Mouse (Mus musculus): ENCODE measurements around the gene Sfta2.

Sfta2 gene

GRCm38 (mm10) chr17:35593786-35594185 is 7.6 kb upstream of the Sfta2 start:
- DNase-seq = peak; percentile 9

- no peak for DNase-seq
Observed at GRCm38 (mm10) chr17:35594456-35594855, 6.9 kb upstream of the Sfta2 start.

GRCm38 (mm10) chr17:35597399-35597798 is 4.0 kb upstream of the Sfta2 start:
- DNase-seq = no peak

- no peak for DNase-seq
Observed at GRCm38 (mm10) chr17:35601736-35602354, 496 bp downstream of the Sfta2 start.

- DNase-seq = no peak
Observed at GRCm38 (mm10) chr17:35617127-35617526, 15.8 kb downstream of the Sfta2 start.

- no peak for DNase-seq
Observed at GRCm38 (mm10) chr17:35626537-35626936, 25.2 kb downstream of the Sfta2 start, which contains the start of gene Gm9573. Gm9573 (minus strand) TSS chr17:35626637.

- DNase-seq = peak; percentile 51
Observed at GRCm38 (mm10) chr17:35633992-35634391, 32.6 kb downstream of the Sfta2 start.

GRCm38 (mm10) chr17:35635202-35635601 is 33.9 kb downstream of the Sfta2 start:
- DNase-seq = peak; percentile 32

- peak; percentile 84 for DNase-seq
Observed at GRCm38 (mm10) chr17:35635699-35636111, 34.4 kb downstream of the Sfta2 start.

- peak; percentile 40 for DNase-seq
Observed at GRCm38 (mm10) chr17:35636363-35636762, 35.0 kb downstream of the Sfta2 start.

GRCm38 (mm10) chr17:35638475-35639190 is 37.3 kb downstream of the Sfta2 start:
- DNase-seq = peak; percentile 92

GRCm38 (mm10) chr17:35639352-35639751 is 38.0 kb downstream of the Sfta2 start:
- DNase-seq = no peak

GRCm38 (mm10) chr17:35643609-35644236 is 42.4 kb downstream of the Sfta2 start, which contains the start of gene Mucl3:
Mucl3 (minus strand) TSS chr17:35643695.
- DNase-seq = no peak

- DNase-seq = no peak
Observed at GRCm38 (mm10) chr17:35649429-35649828, 48.1 kb downstream of the Sfta2 start.

GRCm38 (mm10) chr17:35653086-35653485 is 51.7 kb downstream of the Sfta2 start:
- DNase-seq = no peak

GRCm38 (mm10) chr17:35665957-35666515 is 64.7 kb downstream of the Sfta2 start:
- no peak for DNase-seq

GRCm38 (mm10) chr17:35666851-35667256 is 65.5 kb downstream of the Sfta2 start:
- peak; percentile 69 for DNase-seq

- peak; percentile 96 for DNase-seq
Observed at GRCm38 (mm10) chr17:35667334-35668065, 66.2 kb downstream of the Sfta2 start, which contains the start of gene Vars2. Vars2 (minus strand) TSS chr17:35667592.

- no peak for DNase-seq
Observed at GRCm38 (mm10) chr17:35669731-35670130, 68.4 kb downstream of the Sfta2 start.

GRCm38 (mm10) chr17:35671846-35672245 is 70.5 kb downstream of the Sfta2 start:
- no peak for DNase-seq

GRCm38 (mm10) chr17:35672527-35672926 is 71.2 kb downstream of the Sfta2 start:
- no peak for DNase-seq

GRCm38 (mm10) chr17:35673416-35674035 is 72.2 kb downstream of the Sfta2 start, which contains the start of gene Gtf2h4:
Gtf2h4 (minus strand) TSS chr17:35673739.
- peak; percentile 98 for DNase-seq
